Mouse (Mus musculus) heart, adult 11 months (tissue): ENCODE results near the gene Ppp3ca.

Experiments
- DNase-seq: peaks from one replicate; pipeline ENCODE4 v3.0.0; 2022

The Ppp3ca gene

DNA sequence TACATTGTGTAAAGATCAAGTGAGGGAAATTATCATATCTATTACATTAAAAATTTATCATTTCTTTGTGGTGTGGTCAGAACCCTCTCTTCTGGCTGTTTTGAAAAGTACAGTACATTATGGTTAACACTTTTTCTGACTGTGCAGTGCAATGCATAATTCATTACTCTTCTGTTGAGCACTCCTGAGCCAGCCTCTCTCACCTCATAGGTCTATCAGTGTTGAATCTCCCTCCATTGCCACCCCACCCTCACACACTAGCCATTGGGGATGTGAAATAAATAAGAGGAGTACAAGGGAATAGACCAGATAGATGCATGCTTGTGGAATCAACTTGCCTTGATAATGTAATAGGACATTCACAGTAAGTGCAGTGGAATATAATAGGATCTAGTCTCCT lies 194.4 kb downstream of the Ppp3ca start:
- peak; percentile 49 for DNase-seq

- DNase-seq = no peak
Observed at GRCm38 (mm10) chr3:136865176-136865859, 195.4 kb downstream of the Ppp3ca start.

GRCm38 (mm10) chr3:136866095-136866494 lies 196.2 kb downstream of the Ppp3ca start:
- peak; percentile 75 for DNase-seq

- DNase-seq = peak; percentile 34
Observed at GRCm38 (mm10) chr3:136866571-136866970, 196.6 kb downstream of the Ppp3ca start.

- DNase-seq = no peak
Observed at GRCm38 (mm10) chr3:136867366-136867765, 197.4 kb downstream of the Ppp3ca start.

DNA sequence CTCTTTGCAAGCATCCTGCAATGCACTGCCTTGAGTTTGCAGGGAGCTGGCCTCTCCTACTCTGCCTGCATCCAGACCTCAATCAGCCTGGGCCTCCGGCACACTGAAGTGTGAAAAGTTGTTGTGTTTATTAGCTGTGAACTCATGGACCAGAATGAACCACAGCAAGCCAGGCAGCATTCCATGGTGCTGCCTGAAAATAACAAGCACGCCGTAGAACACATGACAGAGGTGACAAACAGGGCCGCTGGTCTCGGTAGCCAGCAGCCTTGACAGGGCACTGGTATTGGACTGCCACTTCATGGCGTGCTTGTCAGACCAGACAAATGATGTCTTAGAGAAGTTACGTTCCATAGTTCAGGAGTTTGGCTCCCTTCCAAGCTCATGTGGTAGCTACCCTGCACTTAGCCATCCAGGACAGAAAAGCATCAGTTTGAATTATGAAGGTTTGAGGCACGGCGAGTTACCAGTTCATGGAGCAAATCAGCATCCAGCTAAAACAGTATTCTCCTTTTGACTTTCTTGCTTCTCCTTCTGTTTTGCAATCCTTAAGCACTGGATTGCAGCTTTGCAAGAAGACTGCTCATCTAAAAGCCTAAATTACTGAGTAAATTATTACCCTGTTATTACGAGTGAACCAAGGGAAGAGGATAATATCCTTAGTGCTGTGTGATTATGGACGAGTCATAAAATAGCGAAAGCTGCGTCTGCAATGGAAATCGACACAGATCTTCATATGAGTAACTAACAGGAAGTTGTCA lies 202.0 kb downstream of the Ppp3ca start:
- DNase-seq = peak; percentile 92

DNA sequence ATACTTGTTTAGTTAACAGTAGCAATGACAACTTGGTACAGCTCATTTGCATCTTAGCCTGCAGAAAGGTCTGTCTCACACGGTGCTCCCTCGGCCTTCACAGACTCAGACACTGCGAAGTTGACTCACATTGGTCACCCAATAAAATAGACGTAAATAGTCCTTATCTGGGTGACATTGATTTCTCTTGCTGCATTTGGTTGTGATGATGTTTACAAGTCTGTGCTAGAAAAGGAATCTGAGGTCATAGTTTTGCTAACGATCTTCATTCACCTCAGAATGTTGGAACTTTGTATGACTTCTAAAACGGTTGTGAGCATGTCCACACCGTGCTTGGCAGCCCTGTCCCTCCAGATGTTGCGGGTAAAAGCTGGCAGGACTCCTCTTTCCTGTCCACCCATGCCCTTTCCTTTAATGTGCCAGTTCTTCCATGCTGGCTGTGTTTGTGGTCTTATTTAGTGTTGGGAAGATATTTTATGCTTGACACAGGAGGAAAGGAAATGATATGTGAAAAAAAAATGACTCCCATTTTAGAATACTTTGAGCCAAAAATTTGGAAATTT lies 202.7 kb downstream of the Ppp3ca start:
- peak; percentile 85 for DNase-seq

- DNase-seq = peak; percentile 73
Observed at GRCm38 (mm10) chr3:136873809-136874449, 204.0 kb downstream of the Ppp3ca start.

- DNase-seq = peak; percentile 31
Observed at GRCm38 (mm10) chr3:136874566-136874965, 204.6 kb downstream of the Ppp3ca start.

GRCm38 (mm10) chr3:136887741-136888140 lies 217.8 kb downstream of the Ppp3ca start:
- peak; percentile 90 for DNase-seq

DNA sequence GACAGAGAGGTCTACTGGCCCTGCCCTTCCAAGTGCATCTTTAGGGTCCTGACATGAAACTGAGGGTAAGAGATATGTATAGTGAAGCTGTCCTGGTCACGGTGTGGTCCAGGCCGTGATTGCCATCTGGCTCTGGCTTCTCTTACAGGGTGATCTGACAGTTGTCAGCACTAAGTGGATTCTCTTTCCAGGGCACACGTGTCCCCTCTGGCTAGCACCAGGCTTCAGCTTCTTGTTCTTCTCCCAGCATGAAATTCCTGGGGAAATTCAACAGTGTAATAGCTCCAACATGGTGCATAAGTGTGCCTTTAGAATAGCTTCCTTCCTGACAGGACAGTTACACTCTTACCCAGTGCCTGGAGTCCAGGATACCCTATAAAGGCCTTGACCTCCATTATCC lies 222.2 kb downstream of the Ppp3ca start:
- DNase-seq = peak; percentile 70

- DNase-seq = peak; percentile 12
Observed at GRCm38 (mm10) chr3:136893596-136894402, 223.9 kb downstream of the Ppp3ca start.

- peak; percentile 87 for DNase-seq
Observed at GRCm38 (mm10) chr3:136895498-136895897, 225.6 kb downstream of the Ppp3ca start.

- no peak for DNase-seq
Observed at GRCm38 (mm10) chr3:136896276-136896675, 226.4 kb downstream of the Ppp3ca start.

DNA sequence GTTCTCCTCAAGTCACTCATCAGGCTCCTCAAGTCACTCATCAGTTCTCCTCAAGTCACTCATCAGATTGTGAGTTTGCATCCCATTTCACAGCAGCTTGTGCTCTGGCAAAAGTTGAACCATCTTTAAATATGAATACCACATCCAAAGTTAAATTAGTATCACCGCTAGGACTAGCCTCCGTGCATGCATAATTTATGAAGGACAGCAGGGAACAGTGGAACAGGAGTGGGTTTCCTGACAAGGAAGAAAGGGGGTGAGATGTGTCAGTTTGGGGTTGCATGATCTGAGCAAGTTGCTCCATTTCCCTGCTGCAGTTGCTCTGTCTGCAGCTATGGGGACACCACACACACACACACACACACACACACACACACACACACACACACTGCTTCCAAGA lies 229.8 kb downstream of the Ppp3ca start:
- DNase-seq = peak; percentile 19

DNA sequence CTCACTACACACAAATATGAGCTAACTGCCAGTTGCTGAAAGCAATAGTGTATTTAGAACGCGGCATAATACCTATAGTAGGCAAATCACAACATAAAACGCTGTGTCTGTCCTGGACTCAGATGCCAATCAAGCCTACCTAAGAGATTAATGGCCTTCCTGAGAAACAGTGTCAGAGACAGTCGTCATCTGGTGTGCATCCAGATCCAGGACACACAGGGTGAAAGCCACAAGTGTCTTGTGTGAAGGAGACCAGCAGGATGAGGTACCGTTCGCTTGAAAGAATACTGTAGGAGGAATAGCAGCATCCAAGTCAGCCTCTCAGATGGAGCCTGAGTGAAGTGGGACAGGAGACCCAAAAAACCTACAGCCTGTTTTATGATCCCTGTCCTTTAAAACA lies 231.1 kb downstream of the Ppp3ca start:
- DNase-seq = peak; percentile 33

GRCm38 (mm10) chr3:136902776-136903175 lies 232.9 kb downstream of the Ppp3ca start:
- DNase-seq = no peak

DNA sequence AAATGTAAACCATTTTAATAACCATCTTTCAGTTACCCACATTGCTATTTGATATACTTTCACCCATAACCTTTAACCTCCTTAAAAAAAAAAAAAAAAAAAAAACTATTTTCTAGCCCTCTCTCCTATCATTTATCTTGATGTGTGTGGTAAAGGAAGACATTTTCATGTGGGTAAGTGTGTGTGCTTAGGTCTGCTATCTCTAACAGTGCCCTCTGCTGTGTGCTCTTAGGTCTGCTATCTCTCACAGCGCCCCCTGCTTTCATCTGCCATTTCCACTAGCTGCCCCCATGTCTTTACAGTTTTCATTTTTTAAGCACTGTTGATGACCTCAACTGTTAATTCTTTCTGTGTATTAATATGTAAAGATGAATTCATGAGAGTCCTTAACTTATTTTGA lies 235.7 kb downstream of the Ppp3ca start:
- peak; percentile 50 for DNase-seq

DNA sequence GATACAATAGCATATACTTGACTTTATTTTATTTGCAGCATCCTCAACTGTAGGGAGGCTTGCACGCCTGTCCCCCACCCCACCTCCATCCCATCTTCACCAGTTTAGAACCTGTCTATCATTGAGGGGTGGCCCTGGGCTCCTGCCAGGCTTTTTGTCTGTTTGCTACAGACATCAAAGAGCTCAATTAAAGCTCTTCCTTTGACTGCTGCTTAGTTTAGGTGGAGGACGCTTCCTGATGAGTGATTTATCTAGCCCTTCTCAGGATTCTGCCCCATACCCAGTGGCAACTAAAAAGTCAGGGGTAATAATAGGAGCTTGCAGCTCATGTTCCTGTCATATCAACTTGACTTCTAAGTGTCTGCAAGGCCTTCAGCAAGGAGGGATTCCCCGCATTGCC lies 239.6 kb downstream of the Ppp3ca start:
- DNase-seq = peak; percentile 81

- DNase-seq = peak; percentile 15
Observed at GRCm38 (mm10) chr3:136911276-136911675, 241.4 kb downstream of the Ppp3ca start.

- DNase-seq = no peak
Observed at GRCm38 (mm10) chr3:136917080-136917479, 247.2 kb downstream of the Ppp3ca start.

DNA sequence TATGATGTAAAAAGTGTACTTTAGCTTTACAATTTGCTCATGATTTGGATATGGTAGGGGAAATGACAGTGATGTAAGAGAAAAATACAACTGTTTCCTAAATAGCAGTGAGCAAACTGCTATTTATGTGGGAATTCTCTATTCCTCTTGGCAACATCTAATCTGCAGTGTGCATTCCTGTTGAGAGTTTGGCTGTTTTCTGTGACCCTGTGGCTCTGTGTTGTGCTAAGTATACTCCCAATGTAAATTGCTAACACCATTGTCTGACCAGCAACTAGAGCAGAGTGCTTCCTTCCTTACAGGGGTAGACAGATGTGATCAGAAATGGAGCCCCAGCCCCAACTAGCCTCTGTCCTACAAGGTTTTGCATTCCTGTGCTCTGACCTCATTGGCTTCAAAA lies 263.1 kb downstream of the Ppp3ca start:
- DNase-seq = no peak
